Mouse (Mus musculus) liver, embryonic 16.5 days (tissue): ENCODE results near the gene Ccdc171. TPM values are rescaled to one million over a fixed set of nuclear protein-coding genes. Genes with fewer than 3 reads are reported as not detected.
"Not testable (repeated sequence)": the region's sequence is repeated elsewhere in the genome, so short reads cannot be mapped to it uniquely, and the experiment has no call there.

ENCODE experiments used
- ATAC-seq: fragments of 200-750 bp; cut with Nextera tagmentation; 2 replicates; pipeline ENCODE4 v1.8.0; 2017; ENCODE audit warnings: low read depth, mild to moderate bottlenecking, moderate number of reproducible peaks, moderate library complexity
- H3K27ac ChIP-seq: fragments of 300-500 bp; sonication (generic); 2 replicates; pipeline ENCODE4 v1.5.1; 2014; ENCODE audit warnings: mild to moderate bottlenecking, low read length
- H3K27me3 ChIP-seq: fragments of 300-500 bp; sonication (generic); 2 replicates; pipeline ENCODE4 v1.6.1; 2014; ENCODE audit warnings: low read depth, low read length, mixed read lengths; ENCODE audit not compliant: control insufficient read depth, insufficient read depth
- H3K36me3 ChIP-seq: fragments of 300-500 bp; sonication (generic); 2 replicates; pipeline ENCODE4 v1.6.1; 2014; ENCODE audit warnings: mild to moderate bottlenecking; ENCODE audit not compliant: control insufficient read depth, insufficient read depth
- H3K4me1 ChIP-seq: fragments of 300-500 bp; sonication (generic); 2 replicates; pipeline ENCODE4 v1.6.1; 2014; ENCODE audit warnings: low read depth, low read length, mixed read lengths; ENCODE audit not compliant: control insufficient read depth
- H3K4me2 ChIP-seq: fragments of 300-500 bp; sonication (generic); 2 replicates; pipeline ENCODE4 v1.6.1; 2014; ENCODE audit warnings: low read depth, low read length, mixed read lengths
- H3K4me3 ChIP-seq: fragments of 300-500 bp; sonication (generic); 2 replicates; pipeline ENCODE4 v1.5.1; 2014; ENCODE audit warnings: low read depth, mild to moderate bottlenecking, low read length
- H3K9ac ChIP-seq: fragments of 300-500 bp; sonication (generic); 2 replicates; pipeline ENCODE4 v1.6.1; 2014; ENCODE audit warnings: low read depth, low read length
- H3K9me3 ChIP-seq: fragments of 300-500 bp; sonication (generic); replicated peaks from 2 replicates; pipeline ENCODE4 v1.6.1; 2016; ENCODE audit warnings: low read length; ENCODE audit not compliant: control insufficient read depth
- WGBS: fragments of 180-500 bp; shearing (Covaris S2); extraction: QIAGEN DNeasy Blood & Tissue Kit; methylation state at CpG from one replicate; pipeline ENCODE4 v1.1.7; 2014; ENCODE audit not compliant: insufficient replicate concordance; 5-methylcytosine and 5-hydroxymethylcytosine counted together
- polyA plus RNA-seq: library from polyadenylated mRNA; unstranded; fragments of >200 nt; fragmentation: Nextera tagmentation; extraction: Ambion mirVana; gene quantifications from 2 replicates; pipeline ENCODE4 v1.2.1, GENCODE M21; 2015

Ccdc171 gene
- polyA plus RNA-seq, 1 experiment from 2014 or later = 1.0 TPM

GRCm38 (mm10) chr4:83580157-83580556, 54.8 kb downstream of the Ccdc171 start:
- WGBS = 20% methylated on average over 1 of the region's 1 CpGs

GRCm38 (mm10) chr4:83587563-83587962, 62.2 kb downstream of the Ccdc171 start:
- 81% methylated on average over 1 of the region's 1 CpGs for whole genome bisulfite sequencing
- ATAC-seq = no peak

More at GRCm38 (mm10) chr4:83580157-83580556, 54.8 kb downstream of the Ccdc171 start:
- Histone ChIP-seq H3K4me2 (no peak overlapping the region), H3K27ac (no peak overlapping the region), H3K9me3 (no peaks in the 10 kb centered on the region), H3K27me3 (no peaks in the 10 kb centered on the region), H3K36me3 (no peaks in the 10 kb centered on the region), H3K9ac (no peak overlapping the region), H3K4me1 (peaks cover 9% of the 10 kb centered on the region), H3K4me3 (no peak overlapping the region)
- ATAC-seq = no peak

GRCm38 (mm10) chr4:83596486-83596885, 71.1 kb downstream of the Ccdc171 start:
- no peaks in the 10 kb centered on the region for H3K36me3 ChIP-seq
- WGBS = 8% methylated on average over 2 of the region's 2 CpGs

More at GRCm38 (mm10) chr4:83587563-83587962, 62.2 kb downstream of the Ccdc171 start:
- Histone ChIP-seq H3K27ac (no peak overlapping the region), H3K9me3 (no peaks in the 10 kb centered on the region), H3K4me3 (no peak overlapping the region), H3K36me3 (no peaks in the 10 kb centered on the region), H3K27me3 (no peaks in the 10 kb centered on the region), H3K4me1 (no peaks in the 10 kb centered on the region), H3K4me2 (no peak overlapping the region), H3K9ac (no peak overlapping the region)

DNA sequence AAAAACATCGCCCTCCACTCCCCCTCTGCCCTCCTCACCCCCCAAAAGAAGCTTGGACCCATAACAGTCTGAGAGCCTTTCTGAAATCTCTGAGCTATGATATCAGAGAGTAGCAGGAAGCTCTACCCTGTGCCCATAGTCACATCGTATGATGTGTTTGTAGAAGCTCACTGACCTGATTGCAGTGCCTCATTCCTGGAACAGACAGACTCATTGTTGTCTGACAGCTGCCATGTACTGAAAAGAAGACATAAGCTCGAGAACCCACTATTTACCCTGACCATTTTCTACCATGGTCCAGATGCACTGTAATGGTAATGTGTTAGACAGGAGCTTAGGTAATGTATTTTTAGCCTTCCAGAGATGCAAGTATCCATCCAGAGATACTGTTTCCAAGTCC, 85.8 kb downstream of the Ccdc171 start:
- no peaks in the 10 kb centered on the region for H3K9me3 ChIP-seq
- no peaks in the 10 kb centered on the region for H3K36me3 ChIP-seq
- no peak for ATAC-seq
- no peak overlapping the region for H3K9ac ChIP-seq
- H3K4me3 ChIP-seq = no peak overlapping the region
- no peaks in the 10 kb centered on the region for H3K27me3 ChIP-seq
- no peak overlapping the region for H3K27ac ChIP-seq
- WGBS = 54% methylated on average over 3 of the region's 3 CpGs
- H3K4me1 ChIP-seq = no peaks in the 10 kb centered on the region
- H3K4me2 ChIP-seq = no peak overlapping the region

More at GRCm38 (mm10) chr4:83596486-83596885, 71.1 kb downstream of the Ccdc171 start:
- Histone ChIP-seq H3K9ac (no peak overlapping the region), H3K27me3 (no peaks in the 10 kb centered on the region), H3K4me2 (no peak overlapping the region), H3K27ac (no peak overlapping the region), H3K4me3 (no peak overlapping the region), H3K9me3 (no peaks in the 10 kb centered on the region), H3K4me1 (no peaks in the 10 kb centered on the region)
- no peak for ATAC-seq

DNA sequence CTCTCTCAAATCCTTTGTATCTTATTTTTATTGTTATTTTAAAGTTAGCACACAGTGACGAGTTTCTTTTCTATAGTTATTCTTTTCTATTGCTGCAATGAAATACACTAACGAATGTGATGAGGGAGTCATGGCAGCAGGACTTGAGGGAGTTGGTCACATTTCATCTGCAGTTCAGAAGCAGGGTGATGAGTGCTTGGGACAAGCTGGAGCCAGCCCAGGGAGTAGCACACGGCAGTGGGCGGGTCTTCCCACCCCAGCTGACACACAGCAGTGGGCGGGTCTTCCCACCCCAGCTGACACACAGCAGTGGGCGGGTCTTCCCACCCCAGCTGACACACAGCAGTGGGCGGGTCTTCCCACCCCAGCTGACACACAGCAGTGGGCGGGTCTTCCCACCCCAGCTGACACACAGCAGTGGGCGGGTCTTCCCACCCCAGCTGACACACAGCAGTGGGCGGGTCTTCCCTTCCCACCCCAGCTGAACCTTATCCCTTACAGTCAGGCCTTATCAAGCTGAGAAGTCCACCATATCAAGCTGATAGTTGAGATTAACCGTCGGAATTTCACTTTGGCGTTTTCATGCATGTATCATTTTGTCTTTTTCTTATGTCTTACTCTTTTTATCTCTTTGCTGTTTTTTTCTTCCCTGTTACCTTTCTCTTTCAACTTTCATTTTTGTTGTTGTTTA, 97.8 kb downstream of the Ccdc171 start:
- H3K4me2 ChIP-seq = peak overlapping the region; percentile 7

GRCm38 (mm10) chr4:83623732-83624131, 98.4 kb downstream of the Ccdc171 start:
- peak overlapping the region; percentile 7 for H3K4me2 ChIP-seq
- no peaks in the 10 kb centered on the region; the same call in 1 of the 2 replicates for H3K4me1 ChIP-seq
- no peaks in the 10 kb centered on the region for H3K36me3 ChIP-seq
- WGBS = 72% methylated on average over 4 of the region's 4 CpGs
- no peak overlapping the region for H3K9ac ChIP-seq
- H3K27me3 ChIP-seq = no peaks in the 10 kb centered on the region
- H3K9me3 ChIP-seq = no peaks in the 10 kb centered on the region
- H3K27ac ChIP-seq = no peak overlapping the region
- no peak for ATAC-seq
- no peak overlapping the region for H3K4me3 ChIP-seq

More for the DNA sequence above, 97.8 kb downstream of the Ccdc171 start:
- not testable (repeated sequence) for H3K36me3 ChIP-seq, H3K4me1 ChIP-seq, H3K4me3 ChIP-seq, H3K9me3 ChIP-seq, H3K27ac ChIP-seq, H3K9ac ChIP-seq, H3K27me3 ChIP-seq
- peak; percentile 87 for ATAC-seq
- WGBS = 39% methylated on average over 10 of the region's 13 CpGs

DNA sequence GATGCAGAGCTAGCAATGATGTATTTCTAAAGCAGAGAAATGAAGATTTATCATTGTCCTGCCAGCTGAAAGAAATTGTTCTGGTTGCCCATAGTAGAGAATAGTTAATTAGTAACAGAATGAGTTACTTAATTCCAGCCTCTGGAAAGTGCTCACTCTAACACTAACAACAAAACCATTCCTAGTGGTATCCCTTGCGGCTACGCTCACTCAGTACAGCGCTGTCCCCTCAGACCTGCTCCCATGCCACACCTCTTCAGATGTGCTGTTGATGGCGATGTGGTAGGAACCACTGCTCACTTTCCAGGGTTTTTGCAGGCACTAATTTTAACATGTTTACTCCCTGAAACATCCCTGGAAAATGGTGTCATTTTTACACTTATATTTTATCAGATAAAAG, 126.1 kb downstream of the Ccdc171 start:
- no peak overlapping the region for H3K9ac ChIP-seq
- H3K4me3 ChIP-seq = no peak overlapping the region
- no peaks in the 10 kb centered on the region for H3K9me3 ChIP-seq
- H3K36me3 ChIP-seq = no peaks in the 10 kb centered on the region
- no peak overlapping the region for H3K4me2 ChIP-seq
- H3K27me3 ChIP-seq = no peaks in the 10 kb centered on the region
- 82% methylated on average over 4 of the region's 4 CpGs for WGBS
- no peaks in the 10 kb centered on the region for H3K4me1 ChIP-seq
- H3K27ac ChIP-seq = no peak overlapping the region
- ATAC-seq = no peak

DNA sequence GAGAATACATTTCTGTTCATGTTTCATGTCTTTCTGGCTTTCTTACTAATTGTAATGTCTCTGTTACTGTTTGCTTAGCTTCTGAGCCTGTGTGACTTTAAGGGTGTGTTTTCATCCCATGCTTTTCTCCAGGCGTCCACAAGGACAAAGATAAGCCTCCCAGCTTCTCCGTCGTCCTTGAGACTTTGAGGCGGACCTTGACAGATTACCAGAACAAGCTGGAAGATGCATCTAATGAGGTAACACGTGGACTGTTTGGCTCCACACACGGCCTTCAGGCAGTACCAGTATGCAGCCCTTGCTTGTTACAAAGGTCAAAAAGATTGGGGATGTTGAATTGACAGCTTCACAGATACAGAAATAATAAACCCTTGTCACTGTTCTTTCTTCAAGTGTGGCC, 130.1 kb downstream of the Ccdc171 start:
- no peak for ATAC-seq
- WGBS = 53% methylated on average over 6 of the region's 6 CpGs
- H3K9ac ChIP-seq = no peak overlapping the region
- no peaks in the 10 kb centered on the region for H3K4me1 ChIP-seq
- H3K27me3 ChIP-seq = no peaks in the 10 kb centered on the region
- H3K4me2 ChIP-seq = no peak overlapping the region
- H3K9me3 ChIP-seq = no peaks in the 10 kb centered on the region
- H3K4me3 ChIP-seq = no peak overlapping the region
- no peak overlapping the region for H3K27ac ChIP-seq
- no peaks in the 10 kb centered on the region for H3K36me3 ChIP-seq

DNA sequence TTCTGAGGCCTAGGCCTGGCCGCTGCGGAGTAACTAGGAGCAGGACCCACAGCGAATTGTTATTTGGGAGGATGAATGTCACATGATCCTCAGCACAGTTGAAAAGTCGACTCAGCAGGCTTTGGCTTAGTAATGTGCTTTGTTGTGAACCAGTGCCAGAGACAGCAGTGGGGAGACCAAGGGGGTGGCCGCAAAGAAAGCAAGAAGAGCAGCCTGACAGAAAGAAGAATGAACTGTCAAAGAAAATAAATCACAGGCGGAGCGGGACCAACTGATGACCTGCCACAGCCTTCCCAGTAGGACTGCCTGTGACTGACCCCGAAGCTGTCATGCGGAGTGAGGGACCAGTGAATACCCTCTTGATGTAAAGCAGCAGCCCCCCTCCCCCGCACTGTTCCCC, 131.2 kb downstream of the Ccdc171 start:
- Histone ChIP-seq H3K9me3 (no peaks in the 10 kb centered on the region), H3K9ac (no peak overlapping the region), H3K27ac (no peak overlapping the region), H3K36me3 (no peaks in the 10 kb centered on the region), H3K4me3 (no peak overlapping the region), H3K4me2 (no peak overlapping the region), H3K4me1 (no peaks in the 10 kb centered on the region), H3K27me3 (no peaks in the 10 kb centered on the region)
- 66% methylated on average over 10 of the region's 10 CpGs for WGBS
- no peak for ATAC-seq
